Comparison of ENCODE assay signal across 9 mouse cellular contexts in the genomic region with DNA sequence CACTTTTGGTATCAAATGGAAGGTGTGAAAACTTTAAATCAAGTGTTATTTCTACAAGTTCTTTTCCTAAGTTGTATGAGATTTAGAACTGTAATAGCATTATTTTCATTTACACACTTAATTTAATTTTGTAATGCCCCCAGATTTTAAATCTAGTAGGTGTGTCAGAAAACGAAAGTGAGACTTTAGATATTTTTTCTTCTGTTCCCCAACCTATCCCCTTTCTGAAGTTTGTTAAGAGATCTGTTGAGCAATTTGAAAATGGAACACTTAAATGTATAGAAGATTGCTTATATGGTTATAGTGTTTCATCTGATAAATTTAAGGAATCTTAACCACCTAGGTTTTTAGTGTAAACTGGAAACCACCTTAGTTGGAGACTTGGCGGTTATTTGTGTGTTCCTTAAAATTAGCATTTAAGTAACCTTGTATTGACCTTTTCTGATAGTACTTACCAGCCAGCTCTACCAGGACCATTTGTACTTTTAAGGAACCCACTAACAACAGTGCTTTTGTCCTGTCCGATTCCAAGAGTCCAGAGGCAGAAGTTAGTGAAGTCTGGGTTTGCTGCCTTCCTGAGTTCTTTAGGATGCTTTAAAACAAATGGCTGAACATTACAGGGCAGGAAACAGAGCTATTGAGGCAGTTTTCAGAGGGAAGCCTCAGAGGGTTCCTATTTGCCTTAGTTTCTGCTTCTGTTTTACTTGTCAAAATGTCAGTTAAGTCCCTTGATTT. TPM values are rescaled to one million over a fixed set of nuclear protein-coding genes. Genes with fewer than 3 reads are reported as not detected.
DNase-seq lines count a peak whose midpoint lies in the region; ATAC-seq and TF ChIP-seq lines count a peak whose summit lies in the region.
"Had no signal": no experiment of that assay in that cellular context is flagged by ENCODE, and none has a peak within 500 bp of the region (broad histone marks: within the 10 kb centered on the region; RNA-seq: fewer than 3 reads in every experiment).

No protein-coding gene starts in this region.

- no peak for ATAC-seq in limb, embryonic 14.5 days (ENCODE audit: low FRiP score, low read depth)
- no peak for ATAC-seq in stomach, embryonic 15.5 days (ENCODE audit: insufficient read depth, low FRiP score, low read depth)

- no peak for DNase-seq in gastrocnemius, adult 2 months
- no peak for DNase-seq in gastrocnemius, postnatal 25 days
- DNase-seq in spleen, adult 2 months (ENCODE audit: low read depth in 1 of 2, low spot score in 2 of 2), result no peak
- no peak for DNase-seq in spleen, adult 12 weeks (ENCODE audit: low spot score)
- no peak for DNase-seq in limb, embryonic 14.5 days (ENCODE audit: low spot score)
- DNase-seq in cerebellum, postnatal 36 days, result no peak
- DNase-seq in kidney, postnatal 10 days, result no peak
- DNase-seq: lung, postnatal 10 days had no signal

- H3K36me3 ChIP-seq in spleen, adult 2 months (ENCODE audit: control insufficient read depth, insufficient read depth, low read length), result no peaks in the 10 kb centered on the region
- no peaks in the 10 kb centered on the region for H3K36me3 ChIP-seq in limb, embryonic 14.5 days (ENCODE audit: control insufficient read depth, insufficient read depth, low read length)
- no peaks in the 10 kb centered on the region for H3K36me3 ChIP-seq in stomach, embryonic 15.5 days

- WGBS in spleen, adult 2 months, result 10% methylated on average over 3 of the region's 3 CpGs
- 45% methylated on average over 3 of the region's 3 CpGs for WGBS in limb, embryonic 14.5 days
- WGBS in stomach, embryonic 15.5 days, result 46% methylated on average over 3 of the region's 3 CpGs

- intact Hi-C loops in gastrocnemius, adult 2 months (cut with DNase I), result loop anchor here (5.0 kb wide), 1 partner anchor 144 kb away; a partner anchor contains a TSS

- no peaks in the 10 kb centered on the region for H3K9me3 ChIP-seq in limb, embryonic 14.5 days (ENCODE audit: control insufficient read depth, low read length)
- no peaks in the 10 kb centered on the region for H3K9me3 ChIP-seq in stomach, embryonic 15.5 days

- H3K27me3 ChIP-seq in spleen, adult 2 months (ENCODE audit: control insufficient read depth, insufficient read depth, low read length), result no peaks in the 10 kb centered on the region
- no peaks in the 10 kb centered on the region for H3K27me3 ChIP-seq in limb, embryonic 14.5 days (ENCODE audit: control insufficient read depth, insufficient read depth, low read length)
- H3K27me3 ChIP-seq in stomach, embryonic 15.5 days (replicated peaks), result no peaks in the 10 kb centered on the region

- peak overlapping the region; percentile 18 for H3K4me2 ChIP-seq in limb, embryonic 14.5 days (replicated peaks; ENCODE audit: low read depth, low read length, severe bottlenecking)
- peak overlapping the region; percentile 38; the same call in 1 of the 2 replicates for H3K4me2 ChIP-seq in stomach, embryonic 15.5 days

- peak overlapping the region; percentile 83 for H3K4me3 ChIP-seq in gastrocnemius, adult 2 months
- peak overlapping the region; percentile 39 for H3K4me3 ChIP-seq in spleen, adult 2 months (ENCODE audit: extremely low read depth, insufficient read depth, insufficient read length)
- H3K4me3 ChIP-seq in limb, embryonic 14.5 days (replicated peaks; ENCODE audit: low read length), result no peak overlapping the region
- H3K4me3 ChIP-seq in stomach, embryonic 15.5 days (replicated peaks), result no peak overlapping the region

- H3K9ac ChIP-seq in limb, embryonic 14.5 days (ENCODE audit: low read depth, low read length, severe bottlenecking), result no peak overlapping the region
- no peak overlapping the region for H3K9ac ChIP-seq in stomach, embryonic 15.5 days

- peak overlapping the region; percentile 38; the same call in 1 of the 2 replicates for H3K27ac ChIP-seq in gastrocnemius, adult 2 months
- H3K27ac ChIP-seq in spleen, adult 2 months (ENCODE audit: insufficient read depth, low read length), result peak overlapping the region; percentile 20; the same call in 1 of the 2 replicates
- no peak overlapping the region for H3K27ac ChIP-seq in limb, embryonic 14.5 days (replicated peaks; ENCODE audit: low read depth, low read length)
- H3K27ac ChIP-seq in stomach, embryonic 15.5 days, result no peak overlapping the region

- peaks cover 11% of the 10 kb centered on the region for H3K4me1 ChIP-seq in spleen, adult 2 months (ENCODE audit: control insufficient read depth, insufficient read depth, insufficient read length)
- 0 out of 2 replicates have a peak, but pooled peaks cover 9% of the 10 kb centered on the region for H3K4me1 ChIP-seq in limb, embryonic 14.5 days (ENCODE audit: control insufficient read depth, insufficient read depth, low read length)
- H3K4me1 ChIP-seq in stomach, embryonic 15.5 days, result peaks cover 2% of the 10 kb centered on the region; the same call in 1 of the 2 replicates

- TF ChIP-seq POLR2A in spleen, adult 2 months (IDR thresholded peaks at IDR 0.05; ENCODE audit: low read depth, low read length), result no peak
- TF ChIP-seq POLR2A in limb, embryonic 14.5 days (IDR thresholded peaks at IDR 0.05; ENCODE audit: borderline replicate concordance, extremely low read depth, insufficient read depth, insufficient read length), result no peak

- TF ChIP-seq CTCF in gastrocnemius, adult 2 months (IDR thresholded peaks at IDR 0.05), result no peak
- TF ChIP-seq CTCF in spleen, adult 2 months (IDR thresholded peaks at IDR 0.05; ENCODE audit: extremely low read depth, insufficient read depth, insufficient read length, insufficient replicate concordance), result no peak

RNA-seq across cellular contexts. Expression of a gene that starts 2.2 kb away (rescaled TPM):
- 10 to 100 TPM; 12.0 to 12.1 TPM for total RNA-seq in gastrocnemius, adult 2 months (2021)
- total RNA-seq in gastrocnemius, postnatal 25 days (2021), result 10 to 100 TPM in 1 of 2 experiments, 1 to 10 TPM in 1; 7.6 to 12.6 TPM
- polyA plus RNA-seq in spleen, adult 2 months (2012; rRNA removed), result 25.2 and 60.5 TPM in 2 replicates
- 28.1 and 31.8 TPM in 2 replicates for polyA plus RNA-seq in limb, embryonic 14.5 days (2012; rRNA removed)
- polyA plus RNA-seq in limb, embryonic 14.5 days (2014; fragmentation: Nextera tagmentation; extraction: Ambion mirVana), result 43.8 and 49.8 TPM in 2 replicates
- polyA plus RNA-seq in stomach, embryonic 15.5 days (2015; fragmentation: Nextera tagmentation; extraction: Ambion mirVana), result 33.8 and 35.1 TPM in 2 replicates

Comparison
In these comparisons a context has a peak if more than half of its experiments do, and no peak if none do; other contexts are left out.
1. H3K27ac ChIP-seq: peak in gastrocnemius, adult 2 months (single experiment) and spleen, adult 2 months (single experiment); none in limb, embryonic 14.5 days (single experiment) and stomach, embryonic 15.5 days (single experiment).
2. H3K4me3 ChIP-seq: peak in gastrocnemius, adult 2 months (single experiment) and spleen, adult 2 months (single experiment); none in limb, embryonic 14.5 days (single experiment) and stomach, embryonic 15.5 days (single experiment).